ENCODE assay signal across 19 mouse cellular contexts in genomic region chr17:66781910-66782309, GRCm38 (mm10).
DNase-seq lines count a peak whose midpoint lies in the region; ATAC-seq lines count a peak whose summit lies in the region.
"Had no signal": no experiment of that assay in that cellular context is flagged by ENCODE, and none has a peak within 500 bp of the region (broad histone marks: within the 10 kb centered on the region; RNA-seq: fewer than 3 reads in every experiment).

No protein-coding gene starts in this region.

- ATAC-seq in forebrain, embryonic 15.5 days (replicated peaks), result no peak
- ATAC-seq: forebrain, postnatal 0 days had no signal

- H3K4me1 ChIP-seq in heart, embryonic 10.5 days, result peaks cover 14% of the 10 kb centered on the region
- peaks cover 16% of the 10 kb centered on the region; the same call in 1 of the 2 replicates for H3K4me1 ChIP-seq in forebrain, embryonic 15.5 days
- H3K4me1 ChIP-seq: liver, embryonic 15.5 days had no signal

- no peak overlapping the region for H3K4me2 ChIP-seq in forebrain, embryonic 15.5 days (replicated peaks)
- H3K4me2 ChIP-seq: heart, embryonic 11.5 days; limb, embryonic 12.5 days; liver, embryonic 15.5 days; neural tube, embryonic 12.5 days had no signal

- no peaks in the 10 kb centered on the region for H3K36me3 ChIP-seq in heart, embryonic 10.5 days
- no peaks in the 10 kb centered on the region for H3K36me3 ChIP-seq in forebrain, embryonic 15.5 days
- H3K36me3 ChIP-seq: G1E; limb, embryonic 12.5 days; liver, embryonic 15.5 days; neural tube, embryonic 12.5 days had no signal

- H3K4me3 ChIP-seq in heart, embryonic 10.5 days, result no peak overlapping the region
- no peak overlapping the region for H3K4me3 ChIP-seq in forebrain, embryonic 15.5 days
- H3K4me3 ChIP-seq: limb, embryonic 12.5 days; liver, embryonic 15.5 days; neural tube, embryonic 12.5 days had no signal

- H3K27me3 ChIP-seq in heart, embryonic 10.5 days (ENCODE audit: insufficient read depth, poor library complexity, severe bottlenecking), result no peaks in the 10 kb centered on the region
- H3K27me3 ChIP-seq in forebrain, embryonic 15.5 days, result no peaks in the 10 kb centered on the region
- H3K27me3 ChIP-seq: limb, embryonic 12.5 days; liver, embryonic 15.5 days; neural tube, embryonic 12.5 days had no signal

- intact Hi-C loops in left cerebral cortex, postnatal 25 days (cut with DNase I), result no loop called here

- 81% methylated on average over 3 of the region's 3 CpGs for WGBS in heart, embryonic 10.5 days
- 75% methylated on average over 3 of the region's 3 CpGs for WGBS in forebrain, embryonic 15.5 days

- H3K9ac ChIP-seq in forebrain, embryonic 15.5 days (replicated peaks), result no peak overlapping the region
- H3K9ac ChIP-seq: forebrain, postnatal 0 days; limb, embryonic 12.5 days; liver, embryonic 15.5 days; neural tube, embryonic 12.5 days had no signal

- no peaks in the 10 kb centered on the region for H3K9me3 ChIP-seq in heart, embryonic 10.5 days
- H3K9me3 ChIP-seq in forebrain, embryonic 15.5 days, result no peaks in the 10 kb centered on the region
- H3K9me3 ChIP-seq: limb, embryonic 12.5 days; liver, embryonic 15.5 days; neural tube, embryonic 12.5 days had no signal

- no peak overlapping the region for H3K27ac ChIP-seq in heart, embryonic 10.5 days
- H3K27ac ChIP-seq in forebrain, embryonic 15.5 days (replicated peaks), result no peak overlapping the region
- H3K27ac ChIP-seq: limb, embryonic 12.5 days; liver, embryonic 15.5 days; neural tube, embryonic 12.5 days; stomach, postnatal 0 days had no signal

- peak; percentile 86 for DNase-seq in heart, adult 11 months
- no peak for DNase-seq in heart, embryonic 10.5 days (ENCODE audit: low spot score)
- DNase-seq in lung, postnatal 14 days, result peak; percentile 5
- DNase-seq in lung, postnatal 25 days (ENCODE audit: low spot score), result no peak
- DNase-seq in fibroblast of lung, adult 2 months (ENCODE audit: low read depth), result peak; percentile 26
- peak; percentile 21 to 83 for DNase-seq in left cerebral cortex, postnatal 25 days (ENCODE audit: low spot score in 2 of 2)
- no peak for DNase-seq in embryo, embryonic 11 days
- DNase-seq: adrenal gland, postnatal 25 days; cerebellum, postnatal 10 days; forebrain, postnatal 0 days; lung, postnatal 4 days; thymus, postnatal 25 days had no signal

Comparison
In these comparisons a context has a peak if more than half of its experiments do, and no peak if none do; other contexts are left out.
1. DNase-seq: peak in heart, adult 11 months (single experiment), lung, postnatal 14 days (single experiment), fibroblast of lung, adult 2 months (single experiment) and left cerebral cortex, postnatal 25 days (2 of 2); none in heart, embryonic 10.5 days (single experiment), lung, postnatal 25 days (single experiment) and embryo, embryonic 11 days (single experiment).